Mouse (Mus musculus): ENCODE measurements around the gene Sfi1. TPM values are rescaled to one million over a fixed set of nuclear protein-coding genes. Genes with fewer than 3 reads are reported as not detected.
"Not testable (repeated sequence)": the region's sequence is repeated elsewhere in the genome, so short reads cannot be mapped to it uniquely, and the experiment has no call there.

Sfi1 gene
- polyA plus RNA-seq, 1 experiment from 2014 or later, result 14.3 TPM

- H3K9ac ChIP-seq, result no peak overlapping the region
- peak overlapping the region; percentile 42 for H3K4me3 ChIP-seq
- ATAC-seq (ENCODE audit: low FRiP score, low read depth), result no peak
- H3K4me2 ChIP-seq (replicated peaks), result peak overlapping the region; percentile 30
- no peaks in the 10 kb centered on the region for H3K4me1 ChIP-seq
- no peaks in the 10 kb centered on the region for H3K9me3 ChIP-seq
- H3K27me3 ChIP-seq (replicated peaks), result no peaks in the 10 kb centered on the region
- H3K36me3 ChIP-seq, result peaks cover 14% of the 10 kb centered on the region
- WGBS, result 8% methylated on average over 16 of the region's 16 CpGs
- H3K27ac ChIP-seq, result no peak overlapping the region
Measured at GRCm38 (mm10) chr11:3201326-3202230, 8.3 kb upstream of the Sfi1 start.

GRCm38 (mm10) chr11:3200636-3201035 is 7.4 kb upstream of the Sfi1 start:
- not testable (repeated sequence) for H3K4me2 ChIP-seq (replicated peaks); H3K4me3 ChIP-seq; H3K9ac ChIP-seq; H3K27me3 ChIP-seq (replicated peaks); H3K4me1 ChIP-seq; ATAC-seq (ENCODE audit: low FRiP score, low read depth); H3K27ac ChIP-seq; H3K36me3 ChIP-seq; H3K9me3 ChIP-seq
- 92% methylated on average over 6 of the region's 7 CpGs for WGBS

GRCm38 (mm10) chr11:3182707-3183106 is 10.6 kb downstream of the Sfi1 start:
- WGBS, result 83% methylated on average over 1 of the region's 1 CpGs
- not testable (repeated sequence) for H3K36me3 ChIP-seq; H3K4me2 ChIP-seq (replicated peaks); H3K4me1 ChIP-seq; H3K9ac ChIP-seq; H3K27ac ChIP-seq; H3K4me3 ChIP-seq; ATAC-seq (ENCODE audit: low FRiP score, low read depth); H3K9me3 ChIP-seq; H3K27me3 ChIP-seq (replicated peaks)

- ATAC-seq (ENCODE audit: low FRiP score, low read depth); H3K4me2 ChIP-seq (replicated peaks); H3K9me3 ChIP-seq; H3K36me3 ChIP-seq; H3K9ac ChIP-seq; H3K4me3 ChIP-seq; H3K27me3 ChIP-seq (replicated peaks); H3K27ac ChIP-seq; H3K4me1 ChIP-seq: not testable (repeated sequence)
- 50% methylated on average over 1 of the region's 1 CpGs for WGBS
Measured at GRCm38 (mm10) chr11:3181971-3182370, 11.3 kb downstream of the Sfi1 start.

GRCm38 (mm10) chr11:3181250-3181649 is 12.0 kb downstream of the Sfi1 start:
- not testable (repeated sequence) for H3K4me2 ChIP-seq (replicated peaks); H3K4me1 ChIP-seq; ATAC-seq (ENCODE audit: low FRiP score, low read depth); H3K36me3 ChIP-seq; H3K27me3 ChIP-seq (replicated peaks); H3K27ac ChIP-seq; H3K4me3 ChIP-seq; H3K9me3 ChIP-seq; H3K9ac ChIP-seq
- WGBS, result 59% methylated on average over 4 of the region's 4 CpGs

- not testable (repeated sequence) for H3K4me1 ChIP-seq; H3K9ac ChIP-seq; H3K27me3 ChIP-seq (replicated peaks); ATAC-seq (ENCODE audit: low FRiP score, low read depth); H3K36me3 ChIP-seq; H3K4me3 ChIP-seq; H3K4me2 ChIP-seq (replicated peaks); H3K27ac ChIP-seq; H3K9me3 ChIP-seq
- 79% methylated on average over 6 of the region's 6 CpGs for WGBS
Measured at GRCm38 (mm10) chr11:3180510-3181160, 12.6 kb downstream of the Sfi1 start.

- H3K9ac ChIP-seq; H3K27ac ChIP-seq; H3K4me1 ChIP-seq; ATAC-seq (ENCODE audit: low FRiP score, low read depth); H3K4me3 ChIP-seq; H3K4me2 ChIP-seq (replicated peaks); H3K27me3 ChIP-seq (replicated peaks); H3K9me3 ChIP-seq; H3K36me3 ChIP-seq: not testable (repeated sequence)
- WGBS, result 87% methylated on average over 7 of the region's 7 CpGs
Measured at GRCm38 (mm10) chr11:3179726-3180092, 13.6 kb downstream of the Sfi1 start.

GRCm38 (mm10) chr11:3178968-3179725 is 14.1 kb downstream of the Sfi1 start:
- not testable (repeated sequence) for H3K4me3 ChIP-seq; H3K36me3 ChIP-seq; H3K4me2 ChIP-seq (replicated peaks); H3K27me3 ChIP-seq (replicated peaks); H3K4me1 ChIP-seq; ATAC-seq (ENCODE audit: low FRiP score, low read depth); H3K27ac ChIP-seq; H3K9me3 ChIP-seq; H3K9ac ChIP-seq
- WGBS, result 83% methylated on average over 6 of the region's 6 CpGs

GRCm38 (mm10) chr11:3173425-3174318 is 19.6 kb downstream of the Sfi1 start:
- not testable (repeated sequence) for H3K36me3 ChIP-seq; H3K4me2 ChIP-seq (replicated peaks); H3K4me3 ChIP-seq; H3K27me3 ChIP-seq (replicated peaks); H3K9ac ChIP-seq; H3K27ac ChIP-seq; H3K4me1 ChIP-seq
- ATAC-seq (ENCODE audit: low FRiP score, low read depth), result peak; percentile 39
- H3K9me3 ChIP-seq, result peaks cover 10% of the 10 kb centered on the region
- 84% methylated on average over 11 of the region's 11 CpGs for WGBS

- peaks cover 10% of the 10 kb centered on the region for H3K9me3 ChIP-seq
- not testable (repeated sequence) for H3K4me3 ChIP-seq; H3K4me2 ChIP-seq (replicated peaks); H3K4me1 ChIP-seq; H3K27me3 ChIP-seq (replicated peaks); ATAC-seq (ENCODE audit: low FRiP score, low read depth); H3K9ac ChIP-seq; H3K27ac ChIP-seq; H3K36me3 ChIP-seq
- 64% methylated on average over 5 of the region's 6 CpGs for WGBS
Measured at GRCm38 (mm10) chr11:3172526-3172925, 20.7 kb downstream of the Sfi1 start.

- not testable (repeated sequence) for H3K4me1 ChIP-seq; H3K36me3 ChIP-seq; H3K27me3 ChIP-seq (replicated peaks); ATAC-seq (ENCODE audit: low FRiP score, low read depth); H3K27ac ChIP-seq; H3K4me3 ChIP-seq; H3K9ac ChIP-seq; H3K4me2 ChIP-seq (replicated peaks)
- WGBS, result 67% methylated on average over 1 of the region's 1 CpGs
- H3K9me3 ChIP-seq, result peaks cover 10% of the 10 kb centered on the region
Measured at GRCm38 (mm10) chr11:3171931-3172330, 21.3 kb downstream of the Sfi1 start.

Data from neural tube, embryonic 12.5 days (tissue).